Mouse (Mus musculus) megakaryocyte, embryonic 14.5 days (primary cell): ENCODE results near the gene Scml4.

ENCODE experiments used
- FLI1 ChIP-seq: IDR thresholded peaks from 2 replicates; pipeline ENCODE4 v1.6.1; 2012; ENCODE audit warnings: low read length, inconsistent platforms, mixed read lengths
- GATA1 ChIP-seq: IDR thresholded peaks from 3 replicates; pipeline ENCODE4 v1.6.1; 2012; ENCODE audit warnings: mixed read lengths, low read length, inconsistent platforms, borderline replicate concordance

DNA sequence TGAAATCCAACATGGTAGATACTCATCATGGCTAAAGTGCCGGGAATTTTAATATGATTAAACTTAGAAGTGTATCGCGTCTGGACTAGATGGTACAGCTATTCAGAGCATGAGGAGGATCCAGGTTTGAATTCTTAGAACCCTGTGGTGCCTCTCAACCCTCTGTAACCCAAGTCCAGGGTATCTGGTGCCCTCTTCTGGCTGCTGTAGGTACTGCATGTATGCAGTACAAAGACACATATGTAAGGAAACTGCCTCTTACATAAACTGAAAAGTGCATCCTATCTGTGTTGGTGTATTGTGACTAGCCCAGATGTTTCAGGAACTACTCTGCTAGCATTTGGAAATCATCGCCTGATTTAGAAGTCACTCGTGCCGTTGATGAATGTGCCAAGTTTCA lies 129.7 kb downstream of the Scml4 start:
- TF ChIP-seq GATA1 (no peak), FLI1 (no peak)
